Mouse (Mus musculus): ENCODE measurements around the gene Irak3. TPM values are rescaled to one million over a fixed set of nuclear protein-coding genes. Genes with fewer than 3 reads are reported as not detected.

Gene Irak3
- polyA plus RNA-seq, 1 experiment from 2014 or later: 0.75 TPM

GRCm38 (mm10) chr10:120169841-120170240, 32.1 kb downstream of the Irak3 start:
- ATAC-seq (ENCODE audit: low FRiP score, low TSS enrichment) (no peak), DNase-seq (ENCODE audit: low spot score) (no peak)
- H3K27me3 ChIP-seq (ENCODE audit: control insufficient read depth, insufficient read depth, low read length): no peaks in the 10 kb centered on the region
- H3K9ac ChIP-seq (ENCODE audit: low read length): no peak overlapping the region
- H3K4me1 ChIP-seq (replicated peaks; ENCODE audit: control insufficient read depth, insufficient read depth): no peaks in the 10 kb centered on the region
- H3K9me3 ChIP-seq (ENCODE audit: control insufficient read depth, low read length): no peaks in the 10 kb centered on the region
- no peak overlapping the region for H3K27ac ChIP-seq (replicated peaks)
- no peak for TF ChIP-seq EP300 (optimal IDR thresholded peaks at IDR 0.05)
- TF ChIP-seq CTCF (IDR thresholded peaks at IDR 0.05; ENCODE audit: low read depth): no peak
- WGBS: 79% methylated on average over 5 of the region's 5 CpGs
- no peak overlapping the region for H3K4me2 ChIP-seq (replicated peaks; ENCODE audit: low read depth)
- no peaks in the 10 kb centered on the region for H3K36me3 ChIP-seq (ENCODE audit: control insufficient read depth, insufficient read depth, low read length)
- H3K4me3 ChIP-seq (ENCODE audit: low read depth, low read length): no peak overlapping the region

- no peak for TF ChIP-seq CTCF (IDR thresholded peaks at IDR 0.05; ENCODE audit: low read depth)
- no peak for TF ChIP-seq EP300 (optimal IDR thresholded peaks at IDR 0.05)
- H3K4me2 ChIP-seq (replicated peaks; ENCODE audit: low read depth): no peak overlapping the region
- no peak overlapping the region for H3K4me3 ChIP-seq (ENCODE audit: low read depth, low read length)
- H3K36me3 ChIP-seq (ENCODE audit: control insufficient read depth, insufficient read depth, low read length): no peaks in the 10 kb centered on the region
- no peak overlapping the region for H3K9ac ChIP-seq (ENCODE audit: low read length)
- WGBS: 52% methylated on average over 9 of the region's 10 CpGs
- ATAC-seq (ENCODE audit: low FRiP score, low TSS enrichment) (no peak), DNase-seq (ENCODE audit: low spot score) (no peak)
- no peaks in the 10 kb centered on the region for H3K9me3 ChIP-seq (ENCODE audit: control insufficient read depth, low read length)
- no peaks in the 10 kb centered on the region for H3K27me3 ChIP-seq (ENCODE audit: control insufficient read depth, insufficient read depth, low read length)
- H3K4me1 ChIP-seq (replicated peaks; ENCODE audit: control insufficient read depth, insufficient read depth): no peaks in the 10 kb centered on the region
- H3K27ac ChIP-seq (replicated peaks): no peak overlapping the region
Observed at GRCm38 (mm10) chr10:120169064-120169463, 32.9 kb downstream of the Irak3 start.

- H3K36me3 ChIP-seq (ENCODE audit: control insufficient read depth, insufficient read depth, low read length): no peaks in the 10 kb centered on the region
- 76% methylated on average over 1 of the region's 1 CpGs for WGBS
- H3K27me3 ChIP-seq (ENCODE audit: control insufficient read depth, insufficient read depth, low read length): no peaks in the 10 kb centered on the region
- H3K4me3 ChIP-seq (ENCODE audit: low read depth, low read length): no peak overlapping the region
- H3K9me3 ChIP-seq (ENCODE audit: control insufficient read depth, low read length): no peaks in the 10 kb centered on the region
- H3K4me2 ChIP-seq (replicated peaks; ENCODE audit: low read depth): no peak overlapping the region
- TF ChIP-seq CTCF (IDR thresholded peaks at IDR 0.05; ENCODE audit: low read depth) (no peak), EP300 (optimal IDR thresholded peaks at IDR 0.05) (no peak)
- ATAC-seq (ENCODE audit: low FRiP score, low TSS enrichment) (peak; percentile 47; the same call in 1 of the 2 replicates), DNase-seq (ENCODE audit: low spot score) (no peak)
- no peaks in the 10 kb centered on the region for H3K4me1 ChIP-seq (replicated peaks; ENCODE audit: control insufficient read depth, insufficient read depth)
- no peak overlapping the region for H3K27ac ChIP-seq (replicated peaks)
- H3K9ac ChIP-seq (ENCODE audit: low read length): no peak overlapping the region
Observed at GRCm38 (mm10) chr10:120168070-120168469, 33.9 kb downstream of the Irak3 start.

- H3K4me3 ChIP-seq (ENCODE audit: low read depth, low read length): no peak overlapping the region
- H3K27me3 ChIP-seq (ENCODE audit: control insufficient read depth, insufficient read depth, low read length): no peaks in the 10 kb centered on the region
- no peaks in the 10 kb centered on the region for H3K4me1 ChIP-seq (replicated peaks; ENCODE audit: control insufficient read depth, insufficient read depth)
- no peak for ATAC-seq (ENCODE audit: low FRiP score, low TSS enrichment)
- H3K4me2 ChIP-seq (replicated peaks; ENCODE audit: low read depth): no peak overlapping the region
- no peaks in the 10 kb centered on the region for H3K36me3 ChIP-seq (ENCODE audit: control insufficient read depth, insufficient read depth, low read length)
- H3K27ac ChIP-seq (replicated peaks): no peak overlapping the region
- H3K9ac ChIP-seq (ENCODE audit: low read length): no peak overlapping the region
- WGBS: 87% methylated on average over 17 of the region's 17 CpGs
- TF ChIP-seq CTCF (IDR thresholded peaks at IDR 0.05; ENCODE audit: low read depth) (no peak), EP300 (optimal IDR thresholded peaks at IDR 0.05) (no peak)
- DNase-seq (ENCODE audit: low spot score): no peak
- no peaks in the 10 kb centered on the region for H3K9me3 ChIP-seq (ENCODE audit: control insufficient read depth, low read length)
Observed at GRCm38 (mm10) chr10:120165793-120166503, 36.0 kb downstream of the Irak3 start.

- H3K4me1 ChIP-seq (replicated peaks; ENCODE audit: control insufficient read depth, insufficient read depth): no peaks in the 10 kb centered on the region
- H3K4me3 ChIP-seq (ENCODE audit: low read depth, low read length): no peak overlapping the region
- H3K4me2 ChIP-seq (replicated peaks; ENCODE audit: low read depth): no peak overlapping the region
- ATAC-seq (ENCODE audit: low FRiP score, low TSS enrichment): no peak
- no peak for TF ChIP-seq CTCF (IDR thresholded peaks at IDR 0.05; ENCODE audit: low read depth)
- TF ChIP-seq EP300 (optimal IDR thresholded peaks at IDR 0.05): no peak
- H3K27me3 ChIP-seq (ENCODE audit: control insufficient read depth, insufficient read depth, low read length): no peaks in the 10 kb centered on the region
- WGBS: 88% methylated on average over 19 of the region's 19 CpGs
- H3K9ac ChIP-seq (ENCODE audit: low read length): no peak overlapping the region
- DNase-seq (ENCODE audit: low spot score): no peak
- no peaks in the 10 kb centered on the region for H3K36me3 ChIP-seq (ENCODE audit: control insufficient read depth, insufficient read depth, low read length)
- no peaks in the 10 kb centered on the region for H3K9me3 ChIP-seq (ENCODE audit: control insufficient read depth, low read length)
- no peak overlapping the region for H3K27ac ChIP-seq (replicated peaks)
Observed at GRCm38 (mm10) chr10:120164931-120165792, 36.8 kb downstream of the Irak3 start.

- DNase-seq (ENCODE audit: low spot score): no peak
Observed at GRCm38 (mm10) chr10:120163490-120163889, 38.4 kb downstream of the Irak3 start.

More at GRCm38 (mm10) chr10:120163490-120163889, 38.4 kb downstream of the Irak3 start:
- ATAC-seq (ENCODE audit: low FRiP score, low TSS enrichment): no peak
- no peaks in the 10 kb centered on the region for H3K36me3 ChIP-seq (ENCODE audit: control insufficient read depth, insufficient read depth, low read length)
- H3K4me1 ChIP-seq (replicated peaks; ENCODE audit: control insufficient read depth, insufficient read depth): no peaks in the 10 kb centered on the region
- H3K9ac ChIP-seq (ENCODE audit: low read length): no peak overlapping the region
- H3K27ac ChIP-seq (replicated peaks): no peak overlapping the region
- no peak overlapping the region for H3K4me3 ChIP-seq (ENCODE audit: low read depth, low read length)
- no peak overlapping the region for H3K4me2 ChIP-seq (replicated peaks; ENCODE audit: low read depth)
- WGBS: 73% methylated on average over 7 of the region's 7 CpGs
- TF ChIP-seq EP300 (optimal IDR thresholded peaks at IDR 0.05): no peak
- no peak for TF ChIP-seq CTCF (IDR thresholded peaks at IDR 0.05; ENCODE audit: low read depth)
- no peaks in the 10 kb centered on the region for H3K27me3 ChIP-seq (ENCODE audit: control insufficient read depth, insufficient read depth, low read length)
- no peaks in the 10 kb centered on the region for H3K9me3 ChIP-seq (ENCODE audit: control insufficient read depth, low read length)

Measured in stomach, postnatal 0 days (tissue).